Mouse (Mus musculus) ovary, postnatal 36 days (tissue): Measurements from ENCODE around the gene Zkscan17.
"Not testable (repeated sequence)": the region's sequence is repeated elsewhere in the genome, so short reads cannot be mapped to it uniquely, and the experiment has no call there.

Experiments used
- DNase-seq: peaks from one replicate; pipeline ENCODE4 v3.0.0; 2022; ENCODE audit warnings: low spot score, mixed read lengths

Gene Zkscan17

DNA sequence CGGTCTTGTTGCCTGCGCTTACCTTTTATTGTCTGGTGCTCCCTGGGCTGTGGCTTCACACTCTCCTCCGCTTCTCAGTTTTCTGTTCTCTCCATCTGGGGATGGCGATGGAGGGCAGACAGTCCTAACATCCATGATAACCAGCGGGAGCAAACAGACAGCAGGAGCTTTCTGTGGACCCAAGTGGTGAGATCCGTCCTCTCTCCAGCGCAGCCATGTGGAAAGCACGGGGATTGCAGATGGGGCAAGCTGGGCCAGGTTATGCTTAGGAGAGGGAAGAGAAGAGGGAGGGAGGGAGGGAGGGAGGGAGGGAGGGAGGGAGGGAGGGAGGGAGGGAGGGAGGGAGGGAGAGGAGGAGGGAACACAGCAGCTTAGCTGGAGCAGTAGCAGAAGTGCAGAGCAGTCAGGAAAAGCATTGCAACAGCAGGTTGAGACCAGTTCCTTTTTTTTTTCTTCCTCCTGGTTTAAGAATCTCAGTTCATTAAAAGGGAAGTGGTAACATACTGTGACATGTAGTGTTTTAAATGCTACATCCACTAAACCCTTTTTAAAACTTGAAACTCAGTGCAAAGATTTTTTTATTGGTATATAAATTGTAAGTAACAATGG, at the start of gene Zkscan17:
Gene Zkscan17 (minus strand): TSS at position 280 of the 609 bp plus-strand sequence.
- no peak for DNase-seq

DNA sequence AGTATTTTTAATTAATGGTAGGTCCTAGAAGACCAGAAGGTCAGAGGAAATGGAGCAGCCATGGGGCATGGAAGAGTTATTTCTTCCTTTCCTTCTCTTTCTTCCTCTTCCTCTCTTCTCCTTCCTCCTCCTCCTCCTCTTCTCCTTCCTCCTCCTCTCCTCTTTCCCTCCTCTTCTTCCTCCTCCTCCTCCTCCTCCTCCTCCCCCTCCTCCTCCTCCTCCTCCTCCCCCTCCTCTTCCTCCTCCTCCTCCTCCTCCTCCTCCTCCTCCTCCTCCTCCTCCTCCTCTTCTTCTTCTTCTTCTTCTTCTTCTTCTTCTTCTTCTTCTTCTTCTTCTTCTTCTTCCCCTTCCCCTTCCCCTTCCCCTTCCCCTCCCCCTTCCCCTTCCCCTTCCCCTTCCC, 49.6 kb upstream of the Zkscan17 start, which contains the start of gene Olfr222:
Gene Olfr222 (minus strand): TSS at position 101 of the 400 bp plus-strand sequence.
- DNase-seq = not testable (repeated sequence)

DNA sequence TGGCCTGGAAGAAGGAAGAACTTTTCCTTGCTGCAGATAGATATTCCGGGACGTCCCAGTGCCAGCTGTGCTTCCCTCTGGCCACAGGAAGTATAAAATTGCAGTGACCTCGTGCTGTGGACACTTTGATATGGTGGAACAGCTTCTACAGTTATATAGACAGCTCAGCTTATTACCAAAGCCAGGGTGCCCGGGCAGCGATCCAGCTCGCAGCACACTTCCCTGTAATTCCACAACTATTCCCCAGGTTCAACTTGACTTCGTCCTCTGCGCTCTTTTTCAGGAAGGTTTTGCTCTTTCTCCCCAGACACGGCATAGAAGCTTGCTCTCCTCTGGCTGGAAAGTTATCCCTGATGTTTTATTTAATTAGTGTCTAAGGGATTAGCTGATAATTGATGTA, 49.2 kb upstream of the Zkscan17 start:
- no peak for DNase-seq

DNA sequence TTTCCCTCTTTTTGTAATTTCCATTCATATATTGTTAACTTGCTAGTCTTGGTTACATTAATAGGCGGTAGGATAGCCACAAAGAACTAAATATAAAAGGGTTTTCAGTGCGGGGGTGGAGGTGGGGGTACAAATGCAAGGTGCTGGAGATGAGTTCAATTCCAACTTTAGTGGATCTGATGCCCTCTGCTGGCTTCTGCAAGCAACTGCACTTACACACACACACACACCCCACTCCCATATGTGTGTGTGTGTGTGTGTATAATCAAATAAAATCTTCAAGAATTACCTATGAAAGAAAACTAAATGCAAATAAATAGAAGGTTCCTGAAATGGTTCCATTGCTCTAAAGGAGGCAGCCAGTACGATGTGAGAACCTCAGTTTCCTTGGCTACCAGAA, 42.8 kb upstream of the Zkscan17 start:
- no peak for DNase-seq

DNA sequence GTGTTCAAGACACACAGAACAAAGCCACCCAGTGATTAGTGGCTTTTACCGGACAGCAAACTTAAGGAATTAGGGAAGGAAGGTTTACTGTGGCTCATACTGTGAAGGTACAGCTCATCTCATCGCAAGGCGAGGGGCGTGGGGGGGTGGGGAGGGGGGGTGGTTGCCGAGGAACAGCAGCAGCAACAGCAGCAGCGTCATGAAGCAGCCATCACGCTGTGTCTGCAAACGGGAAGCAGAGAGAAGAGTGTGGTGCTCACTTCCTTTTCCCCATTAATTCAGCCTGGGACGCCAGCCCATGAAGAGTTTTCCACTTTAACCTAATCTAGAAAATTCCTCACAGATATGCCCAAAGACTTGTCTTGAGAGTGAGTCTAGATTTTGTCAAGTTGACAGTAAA, 36.3 kb upstream of the Zkscan17 start:
- DNase-seq = no peak

DNA sequence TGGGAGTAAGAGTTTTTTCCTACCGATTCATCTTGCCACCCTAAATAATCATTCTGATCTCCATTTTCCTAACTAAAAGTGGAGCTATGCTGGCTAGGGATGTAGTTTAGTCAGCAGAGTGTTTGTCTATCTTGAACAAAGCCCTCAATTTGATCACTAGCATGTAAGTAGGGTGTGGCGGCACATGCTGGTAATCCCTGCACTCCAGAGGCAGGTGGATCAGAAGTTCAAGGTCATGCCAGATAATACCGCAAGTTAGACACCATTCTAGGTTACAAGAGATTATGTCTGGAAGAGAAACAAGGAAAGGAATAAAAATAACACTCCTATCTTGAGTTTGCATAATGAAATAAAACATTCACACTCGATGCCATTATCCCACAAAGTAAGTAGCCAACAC, 35.8 kb upstream of the Zkscan17 start:
- DNase-seq = no peak

DNA sequence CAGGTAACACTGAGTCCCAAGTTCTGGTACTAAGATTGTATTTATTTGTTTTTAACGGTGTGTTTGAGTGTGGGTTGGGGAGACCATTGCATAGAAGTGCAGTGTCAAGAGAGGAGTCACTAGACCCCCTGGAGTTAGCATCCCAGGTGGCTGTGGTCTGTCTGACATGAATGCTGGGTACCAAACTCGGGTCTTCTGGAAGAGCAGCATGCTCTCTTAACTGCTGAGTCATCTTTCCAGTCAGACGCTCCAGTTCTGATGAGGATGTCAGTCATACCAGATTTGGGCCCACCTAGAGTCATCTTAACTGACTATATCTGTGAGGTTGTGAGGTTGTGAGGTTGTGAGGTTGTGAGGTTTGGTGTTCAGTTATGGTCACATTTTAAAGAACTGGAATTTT, 34.4 kb upstream of the Zkscan17 start:
- no peak for DNase-seq

DNA sequence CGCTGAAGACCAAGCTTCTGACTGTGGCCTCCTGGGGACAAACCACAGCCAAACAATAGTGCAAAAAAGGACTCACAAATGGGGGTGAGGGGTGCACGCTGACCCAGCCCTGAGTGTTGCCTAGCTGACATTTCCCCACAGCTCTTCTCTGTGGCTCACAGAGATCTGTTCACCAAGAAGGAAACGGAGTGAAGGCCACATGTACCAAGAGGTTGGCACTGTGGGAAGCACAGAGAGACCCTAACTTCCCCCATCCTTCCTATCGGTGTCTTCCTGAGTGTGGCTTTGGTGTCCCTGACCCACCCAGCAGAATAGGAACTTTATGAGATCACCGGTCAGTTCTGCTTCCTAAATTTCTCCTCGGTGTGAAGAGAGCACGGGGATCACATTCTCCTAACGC, 28.0 kb upstream of the Zkscan17 start:
- DNase-seq = no peak

DNA sequence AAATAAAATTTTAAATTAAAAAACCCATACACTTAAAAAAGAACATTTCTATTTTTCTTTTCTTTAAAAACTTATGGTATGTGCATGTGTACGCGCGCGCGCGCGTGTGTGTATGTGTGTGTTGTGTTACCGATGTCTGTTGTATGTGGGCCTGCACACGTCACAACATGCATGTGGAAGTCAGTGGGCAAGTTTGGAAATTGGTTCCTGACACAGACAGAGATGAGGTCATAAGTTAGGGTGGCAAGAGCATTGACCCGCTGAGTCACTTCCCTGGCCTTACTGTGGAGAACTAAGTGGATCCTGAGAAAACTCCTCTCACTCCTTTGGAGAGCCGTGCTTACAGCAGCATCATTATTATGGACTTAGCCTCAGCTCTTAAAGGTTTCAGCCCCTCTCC, 27.6 kb upstream of the Zkscan17 start:
- no peak for DNase-seq

DNA sequence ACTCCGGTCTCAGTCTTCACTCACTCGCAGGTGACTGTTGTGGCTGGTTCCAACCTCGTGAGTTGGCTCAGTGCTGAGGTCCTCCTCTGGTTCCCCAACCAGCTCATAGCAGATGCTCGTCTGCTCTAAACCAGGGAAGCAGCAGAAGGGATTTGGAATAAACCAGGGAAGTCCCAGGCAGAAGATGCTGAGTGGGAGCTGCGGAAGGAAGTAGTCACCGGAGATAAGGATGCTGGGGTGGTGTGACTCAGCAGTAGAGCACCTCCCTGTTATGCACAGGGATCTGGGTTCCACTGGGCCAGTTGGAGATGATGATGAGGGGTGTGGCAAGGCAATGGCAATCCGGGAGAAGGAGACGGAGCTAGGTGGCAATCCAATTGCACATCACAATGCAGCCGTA, 17.5 kb upstream of the Zkscan17 start:
- DNase-seq = no peak

DNA sequence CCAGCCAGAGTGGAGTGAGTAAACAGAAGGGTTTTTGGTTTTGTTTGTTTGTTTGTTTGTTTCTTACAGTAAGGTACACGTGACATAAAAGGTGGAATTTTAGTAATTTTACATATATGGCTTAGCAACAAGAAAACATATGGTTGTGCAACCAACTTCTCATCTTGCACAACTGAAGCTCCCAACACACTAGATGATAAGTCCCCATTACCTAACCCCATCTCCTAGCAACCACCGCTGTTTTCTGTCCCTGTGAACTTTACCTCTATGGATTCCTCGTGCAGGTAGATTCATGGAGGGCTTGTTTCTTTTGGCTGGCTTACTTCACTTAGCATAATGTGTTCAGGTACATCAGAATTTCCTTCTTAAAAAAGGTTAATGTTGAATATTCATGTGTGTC, 16.8 kb upstream of the Zkscan17 start:
- no peak for DNase-seq

DNA sequence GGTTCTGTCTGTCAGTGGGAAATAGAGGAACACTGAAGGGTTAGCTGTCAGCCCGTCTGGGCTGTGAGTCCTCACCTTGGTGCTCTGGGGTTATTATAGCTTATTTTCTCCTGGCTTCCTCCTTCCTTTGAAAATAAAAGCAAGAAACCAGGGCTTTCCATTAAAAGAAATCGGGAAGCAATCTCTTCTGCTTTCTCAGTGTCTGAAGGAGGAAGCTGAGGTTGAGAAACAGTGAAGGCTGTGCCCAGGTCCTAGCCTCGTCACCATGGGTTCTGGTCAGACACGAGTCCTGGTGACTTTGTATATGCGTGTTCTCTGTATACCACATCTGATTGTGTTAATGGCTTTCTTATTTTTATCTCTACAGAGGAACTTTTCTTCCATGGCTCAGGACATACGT, 15.9 kb upstream of the Zkscan17 start:
- no peak for DNase-seq

DNA sequence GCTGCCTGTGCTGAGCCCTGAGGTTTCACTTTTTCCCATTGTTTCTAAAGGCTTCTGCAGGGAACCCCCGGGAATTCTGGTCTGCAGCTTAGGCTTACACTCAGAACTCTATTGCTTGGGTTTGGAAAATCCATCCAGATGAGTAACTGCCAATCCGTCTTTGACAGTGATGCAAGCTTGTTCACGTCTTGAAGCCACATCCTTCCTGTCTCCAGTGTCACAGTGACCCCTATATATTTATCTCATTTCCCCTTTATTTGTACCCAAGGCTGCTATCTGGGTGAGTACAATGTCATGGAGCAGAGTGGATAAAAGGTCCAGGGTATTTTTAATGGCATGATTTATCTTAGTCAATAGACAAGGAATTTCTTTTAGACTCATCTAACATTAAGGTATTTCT, 14.8 kb upstream of the Zkscan17 start, which contains the start of gene Nlrp3:
Gene Nlrp3 (plus strand): TSS at position 245 of the 400 bp plus-strand sequence.
- DNase-seq = no peak

DNA sequence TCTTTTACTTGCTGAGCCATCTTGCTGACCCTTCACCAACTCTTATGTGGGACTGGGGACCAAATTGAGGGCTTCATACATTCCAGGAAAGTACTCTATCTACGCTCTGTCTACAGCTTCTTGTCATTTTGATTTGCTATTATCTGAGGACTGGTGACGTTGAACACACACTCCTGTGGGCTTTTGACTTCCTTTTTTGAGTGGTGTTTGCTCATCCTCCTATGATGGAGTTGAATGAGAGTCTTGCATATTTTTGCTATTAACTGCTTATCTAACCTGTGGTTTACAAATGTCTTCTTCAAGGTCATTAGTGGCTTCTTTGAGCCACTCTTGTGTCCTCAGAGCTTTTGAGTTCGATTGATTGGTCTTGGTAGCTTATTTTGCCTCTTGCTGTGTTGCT, 13.6 kb upstream of the Zkscan17 start:
- DNase-seq = no peak

DNA sequence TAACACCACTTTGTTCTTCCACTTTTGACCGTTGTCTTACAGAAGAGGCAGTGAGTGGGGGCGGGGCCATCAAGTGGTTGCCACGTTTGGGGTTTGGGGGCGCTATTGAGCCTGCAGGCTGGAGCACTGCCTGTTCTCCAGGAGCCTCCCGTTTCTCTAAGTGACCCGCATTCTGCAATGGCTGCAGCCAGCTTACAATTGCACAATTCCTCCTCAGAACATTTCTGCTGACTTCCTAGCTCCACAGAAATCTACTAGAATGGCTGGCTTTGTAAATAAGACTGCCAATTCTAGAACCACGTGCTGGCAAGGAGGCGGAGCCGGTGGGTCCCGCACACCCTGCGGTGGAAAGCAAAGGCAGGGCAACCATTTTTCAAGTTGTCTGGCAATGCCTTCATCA, 11.8 kb upstream of the Zkscan17 start:
- DNase-seq = peak; percentile 75

DNA sequence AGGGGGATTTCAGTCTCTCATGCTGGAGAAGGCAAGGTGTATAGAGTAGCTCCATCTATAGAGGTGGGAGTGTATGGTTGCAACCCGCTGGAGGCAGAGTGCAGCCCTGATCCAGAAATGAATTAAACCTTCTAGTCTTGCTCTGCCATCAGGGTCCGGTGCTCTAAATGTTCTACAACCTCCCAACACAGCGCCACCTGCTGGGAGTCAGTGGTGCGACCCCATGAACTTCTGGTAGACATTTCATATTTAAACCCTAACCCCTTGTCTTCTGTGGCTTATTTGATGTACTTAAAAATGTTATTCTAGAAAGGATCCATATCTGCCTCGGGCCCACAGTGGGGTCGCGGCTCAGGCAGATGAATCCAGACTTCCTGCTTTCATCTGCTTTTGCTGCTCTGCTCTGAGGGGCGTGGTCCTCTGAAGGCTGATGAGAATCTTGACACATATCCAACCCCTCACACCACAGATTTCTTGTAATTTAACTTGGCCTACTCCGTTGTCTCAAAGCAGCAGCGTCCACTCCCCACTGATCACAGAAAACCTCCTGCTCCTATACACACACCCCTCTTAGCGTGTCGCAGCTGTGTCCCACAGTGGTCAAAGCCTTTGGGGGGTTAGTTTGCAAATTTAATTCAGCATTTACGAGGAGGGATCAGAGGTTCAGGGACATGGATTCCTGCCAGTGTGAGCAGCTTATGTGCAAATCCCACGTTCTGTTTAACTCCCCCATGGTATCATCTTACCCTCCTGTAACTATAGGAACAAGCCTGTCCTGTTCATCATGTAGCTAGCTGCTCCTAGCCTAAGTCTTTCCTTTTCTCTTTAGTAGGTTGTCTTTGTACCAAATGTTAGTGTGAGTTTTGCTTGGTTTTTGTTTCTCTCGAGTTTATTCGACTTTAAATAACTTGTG, 10.9 kb upstream of the Zkscan17 start:
- DNase-seq = peak; percentile 41

DNA sequence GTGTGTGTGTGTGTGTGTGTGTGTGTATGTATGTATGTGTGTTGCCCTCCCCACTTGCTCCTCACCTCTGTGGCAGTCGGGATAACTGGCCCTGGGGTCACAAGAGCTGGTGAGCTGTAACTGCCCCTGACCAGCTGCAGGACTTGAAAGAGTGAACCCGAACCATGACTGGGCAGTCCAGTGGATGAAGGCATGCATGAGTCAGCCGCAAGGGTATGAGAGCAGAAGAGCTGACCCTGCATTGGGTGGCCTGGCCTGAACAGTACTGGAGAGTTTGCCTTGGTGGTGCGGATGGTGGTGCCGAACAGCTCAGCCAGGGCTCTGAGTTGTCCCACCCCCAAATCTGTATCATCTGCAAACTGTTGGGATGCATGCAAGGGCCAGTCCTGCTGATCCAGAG, 5.0 kb upstream of the Zkscan17 start:
- no peak for DNase-seq

DNA sequence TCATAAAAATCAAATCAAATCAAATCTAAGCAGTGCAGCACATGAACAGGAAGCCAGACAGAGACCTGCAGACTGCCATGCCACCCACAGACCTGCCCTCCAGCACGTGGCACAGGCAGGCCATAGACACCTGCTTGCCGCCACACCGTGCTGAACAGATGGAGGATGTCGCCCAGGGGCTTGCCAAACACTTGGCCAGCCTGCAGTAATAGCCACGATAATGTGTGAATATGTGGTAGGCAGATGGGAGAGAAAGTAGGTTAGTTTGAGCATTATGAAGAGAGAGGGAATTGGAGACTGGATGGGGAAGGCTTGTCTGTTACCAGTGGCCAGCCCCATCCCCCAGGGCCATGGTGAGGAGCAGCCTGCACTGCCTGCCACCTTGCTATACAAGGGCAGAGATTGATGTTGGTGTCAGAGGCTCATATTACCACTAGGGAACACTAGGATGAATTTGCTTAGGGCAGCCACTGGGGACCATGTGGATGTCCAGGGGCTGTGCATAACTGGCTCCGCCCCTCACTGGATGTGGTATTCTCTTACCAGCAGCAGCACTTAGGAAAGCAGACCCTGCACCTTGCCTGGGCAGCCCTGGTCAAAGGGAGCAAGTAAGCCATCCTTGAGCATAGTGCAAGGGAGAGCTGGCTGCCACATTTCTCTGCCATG, 4.5 kb upstream of the Zkscan17 start:
- no peak for DNase-seq

DNA sequence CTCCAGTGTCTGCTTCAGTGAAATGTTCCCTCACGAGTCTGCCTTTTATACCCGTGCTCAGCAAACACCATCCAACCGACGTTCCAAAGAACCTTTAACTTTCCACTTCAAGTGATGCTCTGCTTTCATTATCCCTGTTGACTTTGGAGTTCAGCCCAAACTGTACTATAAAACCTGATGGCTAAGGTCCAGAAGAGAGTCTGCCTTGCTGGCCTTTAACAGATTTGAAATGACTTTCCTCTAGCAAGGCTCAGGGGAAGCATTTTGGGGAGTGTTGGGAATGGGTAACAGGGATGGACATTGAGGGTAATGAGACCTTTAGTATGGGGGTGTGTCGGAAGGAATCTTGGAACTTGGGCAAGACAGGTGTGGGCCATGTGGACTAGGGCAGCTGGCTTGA, 3.7 kb upstream of the Zkscan17 start:
- DNase-seq = no peak

DNA sequence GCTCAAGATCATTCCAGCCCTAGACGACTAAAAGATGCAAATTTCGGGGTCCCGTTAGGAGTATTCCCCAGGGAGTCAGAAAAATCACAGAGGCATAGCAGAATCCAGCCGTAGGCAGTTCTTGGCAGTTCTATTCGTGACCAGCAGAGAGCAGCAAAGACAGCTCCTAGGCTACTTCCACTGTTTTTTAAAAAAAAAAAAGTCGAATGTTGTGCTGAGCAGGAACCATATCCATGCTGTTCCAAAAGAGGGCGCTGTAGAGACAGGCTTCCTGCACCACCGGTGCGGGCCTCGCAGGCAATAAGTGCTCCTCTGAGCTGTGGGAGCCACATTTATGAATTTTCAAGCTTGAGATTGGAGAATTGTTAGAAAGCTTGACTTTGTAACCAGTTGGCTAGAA, 1.3 kb downstream of the Zkscan17 start:
- peak; percentile 67 for DNase-seq

DNA sequence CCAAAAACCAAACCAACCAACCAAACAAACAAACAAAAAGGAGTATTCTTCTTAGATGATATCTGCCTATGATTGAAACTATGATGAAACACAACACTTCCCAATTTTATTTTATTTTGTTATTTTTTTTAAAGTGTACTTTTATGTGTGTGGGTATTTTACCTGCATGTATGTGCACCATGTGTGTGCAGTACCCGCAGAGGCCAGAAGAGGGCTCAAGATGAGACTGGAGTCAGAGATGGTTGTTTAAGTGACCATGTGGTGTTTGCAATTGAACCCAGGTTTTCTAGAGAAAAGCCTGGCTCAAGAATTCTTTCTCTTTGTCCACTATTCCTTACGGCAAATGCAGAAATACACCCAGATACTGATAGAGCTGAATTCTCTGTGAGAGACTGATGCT, 2.4 kb downstream of the Zkscan17 start:
- no peak for DNase-seq

DNA sequence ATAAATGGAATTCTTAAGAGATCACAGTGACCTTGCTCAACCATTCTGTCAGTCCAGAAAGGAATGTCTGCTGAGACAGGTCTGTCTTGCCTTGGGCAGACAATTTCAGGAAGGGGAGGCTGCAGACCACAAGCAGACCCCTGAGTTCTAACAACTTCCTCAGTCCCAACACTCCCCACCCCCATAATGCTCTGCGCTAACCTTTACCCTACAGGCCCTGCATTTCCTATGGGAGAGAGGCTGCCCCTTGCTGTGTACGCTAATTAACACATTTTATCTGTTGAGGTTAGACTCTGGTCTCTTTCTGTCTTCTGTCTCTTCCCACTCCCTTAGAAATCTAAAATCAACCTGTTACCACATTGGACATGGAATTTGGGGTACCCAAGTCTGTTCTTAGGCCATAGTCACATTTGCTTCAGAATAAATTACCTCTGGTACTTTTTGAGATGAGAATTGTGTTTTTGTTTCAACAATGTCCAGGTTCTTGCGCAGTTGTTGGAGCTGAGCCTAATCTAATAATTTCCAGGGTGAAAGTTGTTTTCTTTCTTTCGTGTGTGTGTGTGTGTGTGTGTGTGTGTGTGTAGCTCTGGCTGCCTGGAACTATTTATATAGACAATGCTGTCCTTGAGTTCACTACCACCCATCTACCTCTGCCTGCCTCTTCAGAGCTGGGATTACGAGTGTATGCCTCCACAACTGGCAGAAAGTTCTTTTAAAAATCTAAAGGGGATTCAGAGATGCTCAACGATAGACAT, 6.6 kb downstream of the Zkscan17 start:
- no peak for DNase-seq
